Mouse (Mus musculus): ENCODE results near the gene Gm4353. TPM values are rescaled to one million over a fixed set of nuclear protein-coding genes. Genes with fewer than 3 reads are reported as not detected.
"Not testable (repeated sequence)": the region's sequence is repeated elsewhere in the genome, so short reads cannot be mapped to it uniquely, and the experiment has no call there.

Gm4353 gene
- 0.93 and 1.0 TPM in 2 replicates for polyA plus RNA-seq (2015; fragmentation: Nextera tagmentation; extraction: Ambion mirVana)

- H3K27ac ChIP-seq (ENCODE audit: low read length); H3K4me1 ChIP-seq (ENCODE audit: control insufficient read depth, insufficient read depth, low read length); ATAC-seq; H3K27me3 ChIP-seq (ENCODE audit: control insufficient read depth, insufficient read depth, low read depth, low read length); H3K9ac ChIP-seq (ENCODE audit: low read depth, low read length); H3K4me2 ChIP-seq (ENCODE audit: low read length); H3K9me3 ChIP-seq (replicated peaks; ENCODE audit: control insufficient read depth, low read length, poor library complexity, severe bottlenecking); H3K36me3 ChIP-seq (ENCODE audit: control insufficient read depth, insufficient read depth, low read length); H3K4me3 ChIP-seq (ENCODE audit: low read depth, low read length): not testable (repeated sequence)
- 96% methylated on average over 11 of the region's 11 CpGs for WGBS
Measured at GRCm38 (mm10) chr7:116084366-116084765, at the start of gene Gm4353. Gene Gm4353 (minus strand): TSS chr7:116084635.

GRCm38 (mm10) chr7:116132078-116132477 is 47.6 kb upstream of the Gm4353 start:
- Histone ChIP-seq H3K27ac (ENCODE audit: low read length) (peak overlapping the region; percentile 52), H3K9ac (ENCODE audit: low read depth, low read length) (peak overlapping the region; percentile 2; the same call in 1 of the 2 replicates), H3K4me2 (ENCODE audit: low read length) (no peak overlapping the region), H3K4me3 (ENCODE audit: low read depth, low read length) (no peak overlapping the region), H3K36me3 (ENCODE audit: control insufficient read depth, insufficient read depth, low read length) (0 out of 2 replicates have a peak, but pooled peaks cover 2% of the 10 kb centered on the region), H3K4me1 (ENCODE audit: control insufficient read depth, insufficient read depth, low read length) (peaks cover 5% of the 10 kb centered on the region; the same call in 1 of the 2 replicates), H3K9me3 (replicated peaks; ENCODE audit: control insufficient read depth, low read length, poor library complexity, severe bottlenecking) (no peaks in the 10 kb centered on the region), H3K27me3 (ENCODE audit: control insufficient read depth, insufficient read depth, low read depth, low read length) (no peaks in the 10 kb centered on the region)
- peak; percentile 40; the same call in 1 of the 2 replicates for ATAC-seq
- WGBS: 1% methylated on average over 5 of the region's 5 CpGs

GRCm38 (mm10) chr7:116131390-116131789 is 47.0 kb upstream of the Gm4353 start:
- no peaks in the 10 kb centered on the region for H3K36me3 ChIP-seq (ENCODE audit: control insufficient read depth, insufficient read depth, low read length)
- peaks cover 5% of the 10 kb centered on the region; the same call in 1 of the 2 replicates for H3K4me1 ChIP-seq (ENCODE audit: control insufficient read depth, insufficient read depth, low read length)
- H3K27me3 ChIP-seq (ENCODE audit: control insufficient read depth, insufficient read depth, low read depth, low read length): no peaks in the 10 kb centered on the region
- no peak overlapping the region; the same call in 1 of the 2 replicates for H3K9ac ChIP-seq (ENCODE audit: low read depth, low read length)
- H3K4me2 ChIP-seq (ENCODE audit: low read length): no peak overlapping the region
- WGBS: 17% methylated on average over 4 of the region's 4 CpGs
- peak overlapping the region; percentile 52 for H3K27ac ChIP-seq (ENCODE audit: low read length)
- peak; percentile 71; the same call in 1 of the 2 replicates for ATAC-seq
- no peak overlapping the region for H3K4me3 ChIP-seq (ENCODE audit: low read depth, low read length)
- no peaks in the 10 kb centered on the region for H3K9me3 ChIP-seq (replicated peaks; ENCODE audit: control insufficient read depth, low read length, poor library complexity, severe bottlenecking)

GRCm38 (mm10) chr7:116129374-116129773 is 44.9 kb upstream of the Gm4353 start:
- no peak overlapping the region for H3K4me2 ChIP-seq (ENCODE audit: low read length)
- no peaks in the 10 kb centered on the region for H3K9me3 ChIP-seq (replicated peaks; ENCODE audit: control insufficient read depth, low read length, poor library complexity, severe bottlenecking)
- no peak overlapping the region for H3K9ac ChIP-seq (ENCODE audit: low read depth, low read length)
- no peak overlapping the region for H3K4me3 ChIP-seq (ENCODE audit: low read depth, low read length)
- no peak for ATAC-seq
- no peaks in the 10 kb centered on the region for H3K27me3 ChIP-seq (ENCODE audit: control insufficient read depth, insufficient read depth, low read depth, low read length)
- 90% methylated on average over 10 of the region's 10 CpGs for WGBS
- H3K27ac ChIP-seq (ENCODE audit: low read length): no peak overlapping the region
- H3K36me3 ChIP-seq (ENCODE audit: control insufficient read depth, insufficient read depth, low read length): no peaks in the 10 kb centered on the region
- H3K4me1 ChIP-seq (ENCODE audit: control insufficient read depth, insufficient read depth, low read length): peaks cover 5% of the 10 kb centered on the region; the same call in 1 of the 2 replicates

- ATAC-seq: no peak
- 95% methylated on average over 8 of the region's 8 CpGs for WGBS
- H3K9me3 ChIP-seq (replicated peaks; ENCODE audit: control insufficient read depth, low read length, poor library complexity, severe bottlenecking): no peaks in the 10 kb centered on the region
- no peaks in the 10 kb centered on the region for H3K36me3 ChIP-seq (ENCODE audit: control insufficient read depth, insufficient read depth, low read length)
- no peak overlapping the region for H3K27ac ChIP-seq (ENCODE audit: low read length)
- no peaks in the 10 kb centered on the region for H3K27me3 ChIP-seq (ENCODE audit: control insufficient read depth, insufficient read depth, low read depth, low read length)
- no peak overlapping the region for H3K4me3 ChIP-seq (ENCODE audit: low read depth, low read length)
- H3K4me1 ChIP-seq (ENCODE audit: control insufficient read depth, insufficient read depth, low read length): peaks cover 5% of the 10 kb centered on the region; the same call in 1 of the 2 replicates
- H3K9ac ChIP-seq (ENCODE audit: low read depth, low read length): no peak overlapping the region
- H3K4me2 ChIP-seq (ENCODE audit: low read length): no peak overlapping the region
Measured at GRCm38 (mm10) chr7:116128286-116128685, 43.9 kb upstream of the Gm4353 start.

GRCm38 (mm10) chr7:116127052-116127451 is 42.6 kb upstream of the Gm4353 start:
- Histone ChIP-seq H3K27ac (ENCODE audit: low read length) (no peak overlapping the region), H3K9me3 (replicated peaks; ENCODE audit: control insufficient read depth, low read length, poor library complexity, severe bottlenecking) (no peaks in the 10 kb centered on the region), H3K4me2 (ENCODE audit: low read length) (no peak overlapping the region), H3K27me3 (ENCODE audit: control insufficient read depth, insufficient read depth, low read depth, low read length) (no peaks in the 10 kb centered on the region), H3K9ac (ENCODE audit: low read depth, low read length) (no peak overlapping the region), H3K36me3 (ENCODE audit: control insufficient read depth, insufficient read depth, low read length) (no peaks in the 10 kb centered on the region), H3K4me3 (ENCODE audit: low read depth, low read length) (no peak overlapping the region), H3K4me1 (ENCODE audit: control insufficient read depth, insufficient read depth, low read length) (peaks cover 13% of the 10 kb centered on the region)
- WGBS: 89% methylated on average over 2 of the region's 2 CpGs
- ATAC-seq: no peak

GRCm38 (mm10) chr7:116125671-116126070 is 41.2 kb upstream of the Gm4353 start:
- H3K27me3 ChIP-seq (ENCODE audit: control insufficient read depth, insufficient read depth, low read depth, low read length): no peaks in the 10 kb centered on the region
- H3K36me3 ChIP-seq (ENCODE audit: control insufficient read depth, insufficient read depth, low read length): no peaks in the 10 kb centered on the region
- H3K4me1 ChIP-seq (ENCODE audit: control insufficient read depth, insufficient read depth, low read length): peaks cover 14% of the 10 kb centered on the region
- no peak overlapping the region for H3K4me2 ChIP-seq (ENCODE audit: low read length)
- ATAC-seq: no peak
- no peak overlapping the region for H3K9ac ChIP-seq (ENCODE audit: low read depth, low read length)
- 76% methylated on average over 7 of the region's 7 CpGs for WGBS
- H3K9me3 ChIP-seq (replicated peaks; ENCODE audit: control insufficient read depth, low read length, poor library complexity, severe bottlenecking): no peaks in the 10 kb centered on the region
- H3K4me3 ChIP-seq (ENCODE audit: low read depth, low read length): no peak overlapping the region
- H3K27ac ChIP-seq (ENCODE audit: low read length): no peak overlapping the region

- Histone ChIP-seq H3K4me2 (ENCODE audit: low read length) (no peak overlapping the region), H3K4me1 (ENCODE audit: control insufficient read depth, insufficient read depth, low read length) (peaks cover 14% of the 10 kb centered on the region), H3K4me3 (ENCODE audit: low read depth, low read length) (no peak overlapping the region), H3K36me3 (ENCODE audit: control insufficient read depth, insufficient read depth, low read length) (no peaks in the 10 kb centered on the region), H3K27ac (ENCODE audit: low read length) (no peak overlapping the region), H3K27me3 (ENCODE audit: control insufficient read depth, insufficient read depth, low read depth, low read length) (no peaks in the 10 kb centered on the region), H3K9me3 (replicated peaks; ENCODE audit: control insufficient read depth, low read length, poor library complexity, severe bottlenecking) (no peaks in the 10 kb centered on the region), H3K9ac (ENCODE audit: low read depth, low read length) (no peak overlapping the region)
- ATAC-seq: no peak
- WGBS: 88% methylated on average over 12 of the region's 12 CpGs
Measured at GRCm38 (mm10) chr7:116124057-116124456, 39.6 kb upstream of the Gm4353 start.

GRCm38 (mm10) chr7:116123597-116123985 is 39.2 kb upstream of the Gm4353 start:
- Histone ChIP-seq H3K9ac (ENCODE audit: low read depth, low read length) (no peak overlapping the region), H3K4me1 (ENCODE audit: control insufficient read depth, insufficient read depth, low read length) (peaks cover 14% of the 10 kb centered on the region), H3K4me2 (ENCODE audit: low read length) (no peak overlapping the region), H3K27ac (ENCODE audit: low read length) (no peak overlapping the region), H3K9me3 (replicated peaks; ENCODE audit: control insufficient read depth, low read length, poor library complexity, severe bottlenecking) (no peaks in the 10 kb centered on the region), H3K27me3 (ENCODE audit: control insufficient read depth, insufficient read depth, low read depth, low read length) (no peaks in the 10 kb centered on the region), H3K4me3 (ENCODE audit: low read depth, low read length) (no peak overlapping the region), H3K36me3 (ENCODE audit: control insufficient read depth, insufficient read depth, low read length) (no peaks in the 10 kb centered on the region)
- WGBS: 79% methylated on average over 2 of the region's 2 CpGs
- ATAC-seq: no peak

Measured in midbrain, embryonic 16.5 days (tissue).